25 mouse cellular contexts compared by ENCODE assay signal in genomic region chr14:28741418-28741817, GRCm38 (mm10).
"Had no signal": no experiment of that assay in that cellular context is flagged by ENCODE, and none has a peak within 500 bp of the region (broad histone marks: within the 10 kb centered on the region; RNA-seq: fewer than 3 reads in every experiment).

No protein-coding gene starts in this region.

- H3K9ac ChIP-seq: forebrain, postnatal 0 days; heart, embryonic 13.5 days; heart, embryonic 15.5 days; hindbrain, embryonic 13.5 days; hindbrain, embryonic 15.5 days; kidney, embryonic 15.5 days; limb, embryonic 13.5 days had no signal

- ATAC-seq: forebrain, postnatal 0 days; hindbrain, postnatal 0 days; intestine, embryonic 16.5 days had no signal

- H3K4me2 ChIP-seq: heart, embryonic 11.5 days; heart, embryonic 13.5 days; heart, embryonic 15.5 days; hindbrain, embryonic 13.5 days; hindbrain, embryonic 15.5 days; kidney, embryonic 15.5 days; limb, embryonic 13.5 days had no signal

- H3K4me3 ChIP-seq: heart, adult 2 months; heart, embryonic 13.5 days; heart, embryonic 15.5 days; hindbrain, embryonic 13.5 days; hindbrain, embryonic 15.5 days; kidney, embryonic 15.5 days; limb, embryonic 13.5 days had no signal

- H3K4me1 ChIP-seq: heart, embryonic 15.5 days; hindbrain, embryonic 15.5 days; limb, embryonic 13.5 days had no signal

- H3K36me3 ChIP-seq: heart, embryonic 13.5 days; heart, embryonic 15.5 days; hindbrain, embryonic 13.5 days; hindbrain, embryonic 15.5 days; kidney, embryonic 15.5 days; limb, embryonic 13.5 days had no signal

- H3K9me3 ChIP-seq: heart, embryonic 13.5 days; heart, embryonic 15.5 days; hindbrain, embryonic 13.5 days; hindbrain, embryonic 15.5 days; kidney, embryonic 15.5 days; limb, embryonic 13.5 days had no signal

- H3K27me3 ChIP-seq: heart, embryonic 13.5 days; heart, embryonic 15.5 days; hindbrain, embryonic 13.5 days; hindbrain, embryonic 15.5 days; kidney, embryonic 15.5 days; limb, embryonic 13.5 days had no signal

- DNase-seq: forebrain, postnatal 0 days; gastrocnemius, postnatal 14 days; gastrocnemius, postnatal 36 days; heart, adult 11 months; heart, adult 2 months; heart, postnatal 14 days; heart, postnatal 36 days; kidney, adult 11 months; kidney, adult 2 months; kidney, adult 9 months; kidney, postnatal 14 days; kidney, postnatal 36 days; layer of hippocampus, adult 9-11 months; layer of hippocampus, postnatal 36 days; left cerebral cortex, postnatal 4 days had no signal

- H3K27ac ChIP-seq: heart, adult 2 months; heart, embryonic 13.5 days; heart, embryonic 15.5 days; hindbrain, embryonic 13.5 days; hindbrain, embryonic 15.5 days; hindbrain, postnatal 0 days; kidney, embryonic 15.5 days; kidney, postnatal 0 days; limb, embryonic 13.5 days had no signal
